Mouse (Mus musculus) embryonic facial prominence, embryonic 12.5 days (tissue): ENCODE results near the gene Ppp2r5e. TPM values are rescaled to one million over a fixed set of nuclear protein-coding genes. Genes with fewer than 3 reads are reported as not detected.

Experiments used
- ATAC-seq: fragments of 200-750 bp; cut with Nextera tagmentation; 2 replicates; pipeline ENCODE4 v1.8.0; 2017; ENCODE audit not compliant: insufficient number of reproducible peaks, insufficient read depth, low FRiP score, low TSS enrichment
- H3K27ac ChIP-seq: fragments of 300-500 bp; sonication (generic); 2 replicates; pipeline ENCODE4 v1.5.1; 2016; ENCODE audit warnings: mild to moderate bottlenecking
- H3K27me3 ChIP-seq: fragments of 300-500 bp; sonication (generic); 2 replicates; pipeline ENCODE4 v1.6.1; 2016; ENCODE audit warnings: mild to moderate bottlenecking, moderate library complexity
- H3K36me3 ChIP-seq: fragments of 300-500 bp; sonication (generic); 2 replicates; pipeline ENCODE4 v1.6.1; 2016; ENCODE audit warnings: mild to moderate bottlenecking
- H3K4me1 ChIP-seq: fragments of 300-500 bp; sonication (generic); 2 replicates; pipeline ENCODE4 v1.6.1; 2016
- H3K4me2 ChIP-seq: fragments of 300-500 bp; sonication (generic); replicated peaks from 2 replicates; pipeline ENCODE4 v1.6.1; 2016; ENCODE audit warnings: mild to moderate bottlenecking, moderate library complexity
- H3K4me3 ChIP-seq: fragments of 300-500 bp; sonication (generic); 2 replicates; pipeline ENCODE4 v1.5.1; 2016; ENCODE audit warnings: mild to moderate bottlenecking
- H3K9ac ChIP-seq: fragments of 300-500 bp; sonication (generic); 2 replicates; pipeline ENCODE4 v1.6.1; 2016; ENCODE audit warnings: mild to moderate bottlenecking, moderate library complexity
- H3K9me3 ChIP-seq: fragments of 300-500 bp; sonication (generic); 2 replicates; pipeline ENCODE4 v1.6.1; 2016; ENCODE audit warnings: mild to moderate bottlenecking, moderate library complexity
- WGBS: fragments of 180-500 bp; shearing (Covaris S2); methylation state at CpG from one replicate; pipeline ENCODE4 v1.1.7; 2016; 5-methylcytosine and 5-hydroxymethylcytosine counted together
- polyA plus RNA-seq: library from polyadenylated mRNA; unstranded; fragments of >200 nt; fragmentation: Nextera tagmentation; extraction: Ambion mirVana; gene quantifications from 2 replicates; pipeline ENCODE4 v1.2.1, GENCODE M21; 2016

Gene Ppp2r5e
- polyA plus RNA-seq, 1 experiment from 2014 or later, result 19.2 TPM

DNA sequence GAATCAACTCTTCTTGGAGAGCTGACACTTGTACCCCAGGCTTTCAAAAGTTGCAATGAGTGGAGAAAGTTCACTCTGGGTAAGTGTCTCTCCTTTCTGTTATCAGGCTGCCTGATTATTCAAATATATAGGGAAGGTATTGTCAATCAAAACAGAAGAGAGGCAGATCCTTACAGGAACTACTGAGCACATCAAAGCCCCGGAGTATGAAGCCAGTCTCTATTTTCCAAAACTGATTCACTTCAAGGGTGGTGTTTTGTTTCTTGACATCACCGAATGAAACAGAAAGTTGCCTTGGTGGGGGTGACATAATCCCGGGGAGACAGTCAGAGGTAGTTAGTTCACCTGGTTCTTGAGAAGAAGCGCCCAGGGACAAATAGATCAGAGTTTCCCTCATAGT lies 179.4 kb downstream of the Ppp2r5e start, which contains the start of gene Gphb5:
Gphb5 (minus strand) TSS at position 101 of the 400 bp plus-strand sequence.
- Histone ChIP-seq H3K36me3 (no peaks in the 10 kb centered on the region), H3K27me3 (no peaks in the 10 kb centered on the region), H3K9me3 (no peaks in the 10 kb centered on the region), H3K4me1 (no peaks in the 10 kb centered on the region), H3K27ac (no peak within 1 kb of the TSS), H3K9ac (no peak within 1 kb of the TSS), H3K4me3 (no peak within 1 kb of the TSS), H3K4me2 (no peak within 1 kb of the TSS)
- 86% methylated on average over 4 of the region's 4 CpGs for WGBS
- no peak for ATAC-seq

DNA sequence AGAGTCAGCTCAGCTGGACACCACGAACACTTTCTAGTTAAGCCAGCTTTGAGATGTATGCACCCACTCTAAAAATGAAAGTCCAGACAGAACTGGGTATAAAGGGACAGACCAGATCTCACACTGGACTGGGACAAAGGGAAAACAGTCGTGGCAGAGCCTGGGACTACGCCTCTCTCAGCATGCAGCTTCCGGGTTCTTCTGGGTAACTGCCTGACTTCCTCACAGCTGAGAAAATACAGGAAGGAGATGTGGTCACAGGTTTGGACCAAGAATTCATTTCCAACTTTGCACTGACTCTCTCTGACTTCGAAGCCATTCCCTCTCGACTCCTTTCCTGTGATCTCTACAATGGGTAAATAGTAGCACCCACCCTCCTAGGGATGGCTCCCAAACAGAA lies 181.1 kb downstream of the Ppp2r5e start:
- Histone ChIP-seq H3K9me3 (no peaks in the 10 kb centered on the region), H3K27me3 (no peaks in the 10 kb centered on the region), H3K4me1 (no peaks in the 10 kb centered on the region), H3K4me2 (no peak overlapping the region), H3K36me3 (no peaks in the 10 kb centered on the region), H3K9ac (no peak overlapping the region), H3K27ac (no peak overlapping the region), H3K4me3 (no peak overlapping the region)
- no peak for ATAC-seq
- 70% methylated on average over 6 of the region's 6 CpGs for WGBS

DNA sequence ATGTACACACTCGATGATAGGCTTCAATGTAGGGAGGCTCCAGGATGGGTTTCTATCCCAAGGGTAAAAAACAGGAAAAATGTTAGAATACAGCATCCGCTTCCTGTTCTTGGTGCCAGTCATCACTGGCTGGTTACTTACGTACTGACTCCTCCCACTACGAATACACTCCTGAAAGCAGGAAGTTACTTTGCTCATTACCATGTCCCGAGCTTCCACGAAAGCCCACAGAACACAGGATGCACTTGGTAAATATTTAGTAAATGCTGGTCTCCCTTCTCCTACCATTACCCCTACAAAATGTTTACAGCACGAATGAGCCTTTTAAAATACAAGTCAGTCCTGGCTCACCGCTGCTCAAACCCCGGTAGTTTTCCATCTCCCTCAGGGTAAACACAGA lies 183.1 kb downstream of the Ppp2r5e start:
- Histone ChIP-seq H3K27ac (no peak overlapping the region), H3K4me3 (no peak overlapping the region), H3K4me1 (no peaks in the 10 kb centered on the region), H3K9me3 (no peaks in the 10 kb centered on the region), H3K27me3 (no peaks in the 10 kb centered on the region), H3K4me2 (no peak overlapping the region), H3K36me3 (no peaks in the 10 kb centered on the region), H3K9ac (no peak overlapping the region)
- ATAC-seq, result no peak
- 80% methylated on average over 9 of the region's 9 CpGs for WGBS

Other genes with a start within 250 kb of the Ppp2r5e start
- gene Gphb5, start 179.5 kb downstream of the Ppp2r5e start, polyA plus RNA-seq, result 0.10 TPM in 1 of 2 replicates, not detected in the other
- 12.9 and 14.6 TPM in 2 replicates for gene Wdr89, start 73.3 kb upstream of the Ppp2r5e start, polyA plus RNA-seq
- 13.9 and 15.3 TPM in 2 replicates for gene Sgpp1, start 139.5 kb upstream of the Ppp2r5e start, polyA plus RNA-seq
- 93.2 and 97.4 TPM in 2 replicates for gene Syne2, start 221.9 kb upstream of the Ppp2r5e start, polyA plus RNA-seq